Mouse (Mus musculus) testis, adult 2 months (tissue): ENCODE results near the gene Dot1l. TPM values are rescaled to one million over a fixed set of nuclear protein-coding genes. Genes with fewer than 3 reads are reported as not detected.

Experiments used
- H3K27ac ChIP-seq: fragments of 200-500 bp; 2 replicates; pipeline ENCODE4 v1.5.1; 2012; ENCODE audit warnings: low read depth, low read length; ENCODE audit not compliant: control insufficient read depth, insufficient read depth
- H3K27me3 ChIP-seq: fragments of 200-500 bp; 2 replicates; pipeline ENCODE4 v1.6.1; 2012; ENCODE audit warnings: mild to moderate bottlenecking, low read length, moderate library complexity; ENCODE audit not compliant: control insufficient read depth, insufficient read depth
- H3K36me3 ChIP-seq: fragments of 200-500 bp; 2 replicates; pipeline ENCODE4 v1.6.1; 2012; ENCODE audit warnings: mild to moderate bottlenecking, low read length; ENCODE audit not compliant: control insufficient read depth, insufficient read depth
- H3K4me1 ChIP-seq: fragments of 200-500 bp; 2 replicates; pipeline ENCODE4 v1.6.1; 2012; ENCODE audit warnings: low read length; ENCODE audit not compliant: control insufficient read depth, insufficient read depth
- H3K4me3 ChIP-seq: fragments of 200-500 bp; 2 replicates; pipeline ENCODE4 v1.5.1; 2012; ENCODE audit warnings: low read depth, mild to moderate bottlenecking, low read length, moderate library complexity, mixed read lengths; ENCODE audit not compliant: control insufficient read depth
- CTCF ChIP-seq: fragments of 200-500 bp; IDR thresholded peaks from 2 replicates; pipeline ENCODE4 v1.5.1; 2012; ENCODE audit warnings: low read depth, mild to moderate bottlenecking, inconsistent platforms, low read length, moderate library complexity; ENCODE audit not compliant: control insufficient read depth, insufficient read depth, insufficient replicate concordance
- POLR2A ChIP-seq: fragments of 200-500 bp; IDR thresholded peaks from 2 replicates; pipeline ENCODE4 v1.6.1; 2012; ENCODE audit warnings: low read depth, mild to moderate bottlenecking, inconsistent platforms, low read length, moderate library complexity; ENCODE audit not compliant: control insufficient read depth
- polyA plus RNA-seq: library from polyadenylated mRNA; depleted of rRNA; stranded (reverse); fragments of >200 nt; gene quantifications from 2 replicates; pipeline ENCODE4 v1.2.3, GENCODE M21; 2012

Gene Dot1l
- polyA plus RNA-seq, 1 experiment, result 189 TPM

DNA sequence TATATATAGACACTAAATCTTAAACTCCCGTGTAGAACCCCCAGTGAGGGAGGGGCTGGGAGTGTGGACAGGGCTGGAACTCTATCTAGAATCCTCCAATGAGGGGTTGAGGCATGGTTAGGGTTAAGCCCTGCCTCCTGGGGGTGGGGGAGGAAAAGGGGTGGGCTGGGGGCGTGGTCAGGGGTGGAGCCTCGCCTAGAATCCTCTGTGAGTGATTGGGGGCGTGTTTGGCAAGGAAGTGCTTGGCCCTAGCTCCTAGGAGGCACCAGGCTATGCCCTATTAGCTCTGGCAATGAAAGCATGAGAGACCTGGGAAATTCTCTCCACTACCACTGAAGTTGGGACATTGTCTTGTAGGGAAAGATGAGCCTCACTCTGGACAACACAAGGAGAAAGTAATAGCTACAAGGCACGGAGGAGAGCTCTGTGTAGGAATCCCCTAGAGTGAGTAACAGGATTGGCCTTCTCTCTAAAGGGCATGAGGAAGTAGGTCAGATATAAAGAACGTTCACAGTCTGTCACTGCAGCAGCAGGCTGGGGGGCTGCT, 2.9 kb upstream of the Dot1l start:
- peak overlapping the region; percentile 5; the same call in 1 of the 2 replicates for H3K4me3 ChIP-seq
- H3K4me1 ChIP-seq, result peaks cover 25% of the 10 kb centered on the region
- H3K27me3 ChIP-seq, result no peaks in the 10 kb centered on the region
- TF ChIP-seq CTCF, result no peak
- no peak for TF ChIP-seq POLR2A
- H3K36me3 ChIP-seq, result no peaks in the 10 kb centered on the region
- peak overlapping the region; percentile 37; the same call in 1 of the 2 replicates for H3K27ac ChIP-seq

DNA sequence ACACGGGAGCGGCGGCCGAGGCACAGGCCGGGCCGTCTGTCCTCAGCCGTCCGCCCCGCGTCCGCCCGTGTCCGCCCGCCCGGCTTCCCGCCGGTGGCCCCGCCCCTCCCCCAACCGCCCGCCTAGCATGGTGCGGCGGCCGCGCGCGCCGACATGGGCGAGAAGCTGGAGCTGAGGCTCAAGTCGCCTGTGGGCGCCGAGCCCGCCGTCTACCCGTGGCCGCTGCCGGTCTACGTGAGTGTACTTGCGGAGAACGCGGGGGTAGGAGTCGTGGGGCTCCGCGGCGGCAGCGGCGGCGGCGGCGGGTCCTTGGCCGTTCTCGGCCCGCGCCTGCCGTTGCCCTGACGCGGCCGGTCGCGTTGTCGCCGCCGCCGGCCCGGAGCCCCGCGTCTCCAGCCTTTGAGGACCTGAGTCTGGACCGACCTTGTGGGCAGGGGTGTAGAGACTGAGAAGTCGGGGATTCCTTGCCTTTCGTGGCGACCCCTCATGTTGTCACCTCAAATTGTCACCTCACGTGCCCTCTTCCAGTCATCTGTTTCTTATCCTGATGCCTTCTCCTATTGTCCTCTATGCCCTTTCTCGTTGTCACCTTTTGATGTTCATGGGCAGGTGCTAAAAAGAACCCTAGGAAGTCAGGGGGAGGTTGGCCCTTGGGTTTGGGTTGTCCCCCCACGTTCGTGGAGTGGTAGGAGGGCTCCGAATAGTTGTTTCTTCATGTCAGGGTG, 447 bp downstream of the Dot1l start:
- no peaks in the 10 kb centered on the region for H3K36me3 ChIP-seq
- H3K27ac ChIP-seq, result peak overlapping the region; percentile 94
- TF ChIP-seq CTCF (no peak), POLR2A (no peak)
- H3K4me3 ChIP-seq, result peak overlapping the region; percentile 91
- H3K27me3 ChIP-seq, result no peaks in the 10 kb centered on the region
- peaks cover 41% of the 10 kb centered on the region for H3K4me1 ChIP-seq

- H3K27ac ChIP-seq, result peak overlapping the region; percentile 94
- H3K4me1 ChIP-seq, result peaks cover 41% of the 10 kb centered on the region
- TF ChIP-seq CTCF (no peak), POLR2A (no peak)
- no peaks in the 10 kb centered on the region for H3K36me3 ChIP-seq
- no peaks in the 10 kb centered on the region for H3K27me3 ChIP-seq
- peak overlapping the region; percentile 91 for H3K4me3 ChIP-seq
Measured at GRCm38 (mm10) chr10:80756099-80756498, 1.1 kb downstream of the Dot1l start.

GRCm38 (mm10) chr10:80756509-80756908, 1.5 kb downstream of the Dot1l start:
- H3K4me1 ChIP-seq, result peaks cover 39% of the 10 kb centered on the region
- H3K4me3 ChIP-seq, result peak overlapping the region; percentile 91
- H3K27me3 ChIP-seq, result no peaks in the 10 kb centered on the region
- H3K27ac ChIP-seq, result peak overlapping the region; percentile 94
- TF ChIP-seq CTCF (no peak), POLR2A (no peak)
- H3K36me3 ChIP-seq, result no peaks in the 10 kb centered on the region

DNA sequence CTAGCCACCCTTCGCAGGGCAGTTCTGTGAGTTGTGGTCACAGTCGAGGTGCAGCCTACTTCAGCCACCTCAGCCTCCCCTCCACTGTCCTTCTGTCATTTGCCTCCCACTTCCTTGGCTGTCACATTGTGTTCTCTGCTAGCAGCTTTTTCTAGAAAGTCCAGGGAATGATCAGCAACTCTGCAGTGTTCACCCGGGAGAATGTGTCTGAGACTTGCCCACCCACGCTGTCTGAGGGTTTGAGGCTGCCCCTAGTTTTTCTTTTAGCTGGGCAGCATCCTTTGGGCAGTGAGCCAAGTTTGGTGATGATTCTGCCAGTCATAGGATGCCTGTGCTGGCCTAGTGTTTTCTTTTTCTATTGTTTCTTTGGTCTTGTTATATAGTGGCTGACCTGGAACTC, 2.0 kb downstream of the Dot1l start:
- peaks cover 34% of the 10 kb centered on the region for H3K4me1 ChIP-seq
- no peak overlapping the region for H3K27ac ChIP-seq
- H3K4me3 ChIP-seq, result peak overlapping the region; percentile 91

DNA sequence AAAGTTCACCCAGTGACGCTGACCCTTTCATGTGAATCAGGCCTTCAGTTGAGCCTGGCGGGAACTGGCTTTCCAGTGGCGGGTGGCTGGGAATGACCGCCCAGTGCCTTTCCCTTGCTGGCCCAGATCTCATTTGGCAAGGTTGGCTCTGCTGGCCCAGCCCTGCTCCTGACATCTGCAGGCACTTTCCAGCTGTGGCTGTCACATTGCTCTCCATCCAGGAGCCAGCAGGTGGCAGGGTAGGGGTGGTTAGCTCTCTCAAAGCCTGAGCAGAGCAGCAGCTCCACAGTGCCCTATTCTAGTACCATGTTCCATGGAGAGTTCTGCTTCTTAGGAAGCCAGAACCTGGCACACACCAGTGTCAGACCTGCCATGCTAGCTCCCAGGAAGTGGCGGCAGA, 2.7 kb downstream of the Dot1l start:
- TF ChIP-seq POLR2A (no peak), CTCF (peak; percentile 49; the same call in 1 of the 2 replicates)
- peaks cover 29% of the 10 kb centered on the region for H3K4me1 ChIP-seq
- H3K36me3 ChIP-seq, result no peaks in the 10 kb centered on the region
- H3K27me3 ChIP-seq, result no peaks in the 10 kb centered on the region
- H3K27ac ChIP-seq, result peak overlapping the region; percentile 14; the same call in 1 of the 2 replicates
- H3K4me3 ChIP-seq, result peak overlapping the region; percentile 1; the same call in 1 of the 2 replicates

More for the DNA sequence above, 2.0 kb downstream of the Dot1l start:
- TF ChIP-seq POLR2A (peak; percentile 31; the same call in 1 of the 2 replicates), CTCF (no peak)
- Histone ChIP-seq H3K36me3 (no peaks in the 10 kb centered on the region), H3K27me3 (no peaks in the 10 kb centered on the region)

GRCm38 (mm10) chr10:80758651-80759050, 3.6 kb downstream of the Dot1l start:
- peaks cover 29% of the 10 kb centered on the region for H3K4me1 ChIP-seq
- no peaks in the 10 kb centered on the region for H3K36me3 ChIP-seq
- no peak overlapping the region for H3K4me3 ChIP-seq
- H3K27ac ChIP-seq, result no peak overlapping the region
- no peaks in the 10 kb centered on the region for H3K27me3 ChIP-seq
- no peak for TF ChIP-seq CTCF
- no peak for TF ChIP-seq POLR2A
